ENCODE assay signal across 10 mouse cellular contexts in the genomic region with DNA sequence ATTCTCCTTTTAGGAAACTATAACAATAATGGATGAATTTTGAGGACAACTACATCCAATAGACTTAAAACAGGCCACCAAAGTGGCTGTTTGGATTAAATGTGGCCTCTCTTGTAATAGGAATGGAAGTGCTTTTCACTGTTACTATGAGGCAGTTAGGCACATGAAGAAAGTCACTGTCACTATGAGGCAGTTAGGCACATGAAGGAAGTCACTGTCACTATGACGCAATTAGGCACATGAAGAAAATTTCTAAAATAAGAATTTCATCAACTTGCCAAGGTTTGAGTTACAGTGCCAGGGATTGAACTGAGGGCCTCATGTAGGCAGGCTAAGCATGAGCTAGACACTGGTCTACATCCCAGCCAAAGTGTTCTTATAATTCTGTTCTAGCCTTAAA.
"Had no signal": no experiment of that assay in that cellular context is flagged by ENCODE, and none has a peak within 500 bp of the region (broad histone marks: within the 10 kb centered on the region; RNA-seq: fewer than 3 reads in every experiment).

No protein-coding gene starts in this region.

- ATAC-seq: intestine, postnatal 0 days; midbrain, embryonic 16.5 days had no signal

- DNase-seq: kidney, adult 8-10 months; kidney, postnatal 25 days; liver; lung, adult 2 months; lung, postnatal 10 days; right cerebral cortex, postnatal 14 days; thymus, adult 18-20 months; thymus, postnatal 14 days had no signal
